Mouse (Mus musculus) stomach, embryonic 16.5 days (tissue): ENCODE data around the gene Med17. TPM values are rescaled to one million over a fixed set of nuclear protein-coding genes. Genes with fewer than 3 reads are reported as not detected.
A peak's percentile ranks its signal among the peaks of the same experiment; 100 is the strongest.

Source experiments
- ATAC-seq: fragments of 200-750 bp; cut with Nextera tagmentation; 2 replicates; pipeline ENCODE4 v1.8.0; 2017; ENCODE audit warnings: moderate number of reproducible peaks, moderate TSS enrichment; ENCODE audit not compliant: insufficient read depth, low FRiP score
- H3K27ac ChIP-seq: fragments of 300-500 bp; sonication (generic); 2 replicates; pipeline ENCODE4 v1.5.1; 2014; ENCODE audit warnings: low read length
- H3K27me3 ChIP-seq: fragments of 300-500 bp; sonication (generic); 2 replicates; pipeline ENCODE4 v1.6.1; 2014; ENCODE audit warnings: low read length, control low read depth, mixed read lengths; ENCODE audit not compliant: control insufficient read depth, insufficient read depth
- H3K36me3 ChIP-seq: fragments of 300-500 bp; sonication (generic); 2 replicates; pipeline ENCODE4 v1.6.1; 2014; ENCODE audit warnings: low read length; ENCODE audit not compliant: control insufficient read depth, insufficient read depth
- H3K4me1 ChIP-seq: fragments of 300-500 bp; sonication (generic); 2 replicates; pipeline ENCODE4 v1.6.1; 2014; ENCODE audit warnings: low read length, control low read depth, mixed read lengths; ENCODE audit not compliant: control insufficient read depth, insufficient read depth
- H3K4me2 ChIP-seq: fragments of 300-500 bp; sonication (generic); 2 replicates; pipeline ENCODE4 v1.6.1; 2014; ENCODE audit warnings: low read depth, low read length, mixed read lengths
- H3K4me3 ChIP-seq: fragments of 300-500 bp; sonication (generic); replicated peaks from 2 replicates; pipeline ENCODE4 v1.5.1; 2014; ENCODE audit warnings: mild to moderate bottlenecking, low read length
- H3K9ac ChIP-seq: fragments of 300-500 bp; sonication (generic); 2 replicates; pipeline ENCODE4 v1.6.1; 2014; ENCODE audit warnings: low read length
- H3K9me3 ChIP-seq: fragments of 300-500 bp; sonication (generic); replicated peaks from 2 replicates; pipeline ENCODE4 v1.6.1; 2016; ENCODE audit warnings: low read length, control low read depth; ENCODE audit not compliant: control insufficient read depth
- WGBS: fragments of 180-500 bp; shearing (Covaris S2); extraction: QIAGEN DNeasy Blood & Tissue Kit; methylation state at CpG from one replicate; pipeline ENCODE4 v1.1.7; 2014; 5-methylcytosine and 5-hydroxymethylcytosine counted together
- polyA plus RNA-seq: library from polyadenylated mRNA; unstranded; fragments of >200 nt; fragmentation: Nextera tagmentation; extraction: Ambion mirVana; gene quantifications from 2 replicates; pipeline ENCODE4 v1.2.1, GENCODE M21; 2015

The Med17 gene
- polyA plus RNA-seq, 1 experiment from 2014 or later: 26.8 TPM

- Histone ChIP-seq H3K4me1 (no peaks in the 10 kb centered on the region), H3K9ac (no peak overlapping the region), H3K27ac (no peak overlapping the region; the same call in 1 of the 2 replicates), H3K4me2 (no peak overlapping the region), H3K36me3 (no peaks in the 10 kb centered on the region), H3K9me3 (no peaks in the 10 kb centered on the region), H3K4me3 (no peak overlapping the region), H3K27me3 (0 out of 2 replicates have a peak, but pooled peaks cover 4% of the 10 kb centered on the region)
- ATAC-seq: no peak
- WGBS: 87% methylated on average over 1 of the region's 1 CpGs
Measured at GRCm38 (mm10) chr9:15242130-15242529, 37.6 kb downstream of the Med17 start.

GRCm38 (mm10) chr9:15241596-15241939 lies 38.2 kb downstream of the Med17 start:
- no peak overlapping the region for H3K4me2 ChIP-seq
- ATAC-seq: peak; percentile 21; the same call in 1 of the 2 replicates
- H3K4me3 ChIP-seq: no peak overlapping the region
- 39% methylated on average over 9 of the region's 9 CpGs for WGBS
- H3K9ac ChIP-seq: no peak overlapping the region
- peak overlapping the region; percentile 47; the same call in 1 of the 2 replicates for H3K27ac ChIP-seq
- H3K9me3 ChIP-seq: no peaks in the 10 kb centered on the region
- no peaks in the 10 kb centered on the region for H3K36me3 ChIP-seq
- no peaks in the 10 kb centered on the region for H3K4me1 ChIP-seq
- H3K27me3 ChIP-seq: 0 out of 2 replicates have a peak, but pooled peaks cover 4% of the 10 kb centered on the region

GRCm38 (mm10) chr9:15240863-15241595 lies 38.7 kb downstream of the Med17 start:
- 63% methylated on average over 6 of the region's 6 CpGs for WGBS
- Histone ChIP-seq H3K4me1 (no peaks in the 10 kb centered on the region), H3K36me3 (no peaks in the 10 kb centered on the region), H3K9ac (no peak overlapping the region), H3K27ac (no peak overlapping the region), H3K4me3 (no peak overlapping the region), H3K9me3 (no peaks in the 10 kb centered on the region), H3K27me3 (0 out of 2 replicates have a peak, but pooled peaks cover 4% of the 10 kb centered on the region), H3K4me2 (no peak overlapping the region)
- ATAC-seq: no peak

GRCm38 (mm10) chr9:15240006-15240405 lies 39.7 kb downstream of the Med17 start:
- Histone ChIP-seq H3K4me3 (peak overlapping the region; percentile 56; the same call in 1 of the 2 replicates), H3K9me3 (no peaks in the 10 kb centered on the region), H3K27me3 (0 out of 2 replicates have a peak, but pooled peaks cover 4% of the 10 kb centered on the region), H3K4me2 (peak overlapping the region; percentile 87), H3K4me1 (no peaks in the 10 kb centered on the region), H3K9ac (no peak overlapping the region), H3K36me3 (no peaks in the 10 kb centered on the region), H3K27ac (no peak overlapping the region)
- WGBS: 91% methylated on average over 6 of the region's 6 CpGs
- ATAC-seq: no peak

DNA sequence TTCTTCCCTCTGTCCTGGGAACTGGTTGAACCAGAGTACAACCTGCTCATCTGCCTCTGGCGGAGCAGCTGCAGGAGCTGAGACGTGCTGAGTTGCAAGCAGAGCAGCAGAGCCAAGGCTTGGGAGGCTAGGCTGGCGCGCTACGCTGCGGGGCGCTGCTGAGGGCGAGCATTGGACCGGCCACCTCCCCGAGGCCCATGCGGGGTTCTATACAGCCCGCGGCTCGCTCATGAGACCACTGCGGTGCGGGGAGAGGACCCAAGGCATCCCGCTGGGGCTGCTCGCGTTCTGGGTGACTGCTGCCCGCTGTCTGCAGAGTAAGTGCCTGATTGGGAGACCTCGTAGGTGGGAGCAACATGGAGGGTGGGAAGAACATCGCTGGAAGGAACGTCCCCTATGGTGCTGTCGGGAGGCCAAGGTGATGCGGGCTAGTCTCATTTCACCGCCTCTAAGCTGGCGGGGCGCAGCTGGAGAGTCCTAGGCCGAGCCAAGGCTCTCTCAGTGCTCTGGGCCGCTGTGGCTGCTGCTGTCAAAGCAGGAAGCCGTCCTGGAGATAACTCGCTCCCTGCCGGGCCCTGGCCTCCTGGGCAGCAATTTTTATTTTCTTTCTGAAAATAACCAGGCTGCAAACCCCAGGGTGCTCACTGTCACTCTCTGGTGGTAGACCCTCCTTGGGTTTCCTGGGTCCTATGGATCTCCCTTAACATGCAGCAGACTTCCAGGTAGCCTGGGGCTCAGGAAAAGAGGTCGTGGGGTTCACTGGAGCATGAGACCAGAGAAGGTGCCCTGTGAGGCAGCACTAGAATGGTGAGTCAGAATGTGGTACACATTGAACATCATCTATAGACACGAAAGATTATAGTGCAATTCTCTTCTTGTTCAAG lies 40.4 kb downstream of the Med17 start, which contains the start of gene Vstm5:
Gene Vstm5 (plus strand): TSS at position 4 of the 884 bp plus-strand sequence.
- ATAC-seq: peak; percentile 81
- Histone ChIP-seq H3K4me1 (no peaks in the 10 kb centered on the region), H3K9me3 (no peaks in the 10 kb centered on the region), H3K27me3 (0 out of 2 replicates have a peak, but pooled peaks cover 4% of the 10 kb centered on the region), H3K4me2 (peak within 1 kb of the TSS; percentile 87), H3K36me3 (no peaks in the 10 kb centered on the region), H3K9ac (peak within 1 kb of the TSS; percentile 79), H3K4me3 (peak within 1 kb of the TSS; percentile 56), H3K27ac (peak within 1 kb of the TSS; percentile 60)
- 4% methylated on average over 35 of the region's 35 CpGs for WGBS

DNA sequence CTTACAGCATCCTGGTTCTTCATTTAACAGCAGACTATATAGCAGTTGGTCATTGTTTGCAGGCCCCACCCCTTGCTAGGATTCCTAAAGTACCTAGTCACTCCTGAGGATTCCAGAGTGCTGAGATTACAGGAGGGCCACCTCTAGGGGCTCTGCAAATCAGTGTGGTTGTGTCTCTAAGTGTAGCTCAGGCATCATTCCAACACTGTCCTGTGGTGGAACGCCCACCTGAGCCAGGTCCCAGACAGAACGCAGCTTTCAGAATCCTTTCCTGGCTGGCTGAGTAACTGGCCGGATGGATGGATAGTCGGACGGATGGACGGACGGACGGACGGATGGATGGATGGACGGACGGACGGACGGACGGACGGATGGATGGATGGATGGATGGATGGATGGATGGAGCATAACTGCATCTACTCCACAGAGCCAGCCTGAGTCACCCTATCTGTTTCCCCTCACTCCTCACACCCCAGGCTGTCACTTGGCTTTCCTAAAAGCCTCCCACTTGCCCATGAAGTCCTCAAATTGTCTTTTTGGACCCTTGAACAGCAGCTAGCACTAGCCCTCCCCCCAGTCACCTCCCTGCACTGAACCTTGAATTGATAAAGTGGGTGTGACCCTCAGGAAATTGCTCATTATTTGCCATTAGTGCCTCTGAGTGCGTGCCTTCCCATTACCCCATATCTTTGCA lies 41.3 kb downstream of the Med17 start:
- no peaks in the 10 kb centered on the region for H3K36me3 ChIP-seq
- peak overlapping the region; percentile 79 for H3K9ac ChIP-seq
- WGBS: 56% methylated on average over 16 of the region's 16 CpGs
- H3K27me3 ChIP-seq: 0 out of 2 replicates have a peak, but pooled peaks cover 4% of the 10 kb centered on the region
- peak overlapping the region; percentile 60; the same call in 1 of the 2 replicates for H3K27ac ChIP-seq
- no peaks in the 10 kb centered on the region for H3K9me3 ChIP-seq
- ATAC-seq: peak; percentile 43; the same call in 1 of the 2 replicates
- peak overlapping the region; percentile 56 for H3K4me3 ChIP-seq
- H3K4me1 ChIP-seq: no peaks in the 10 kb centered on the region
- peak overlapping the region; percentile 87 for H3K4me2 ChIP-seq

DNA sequence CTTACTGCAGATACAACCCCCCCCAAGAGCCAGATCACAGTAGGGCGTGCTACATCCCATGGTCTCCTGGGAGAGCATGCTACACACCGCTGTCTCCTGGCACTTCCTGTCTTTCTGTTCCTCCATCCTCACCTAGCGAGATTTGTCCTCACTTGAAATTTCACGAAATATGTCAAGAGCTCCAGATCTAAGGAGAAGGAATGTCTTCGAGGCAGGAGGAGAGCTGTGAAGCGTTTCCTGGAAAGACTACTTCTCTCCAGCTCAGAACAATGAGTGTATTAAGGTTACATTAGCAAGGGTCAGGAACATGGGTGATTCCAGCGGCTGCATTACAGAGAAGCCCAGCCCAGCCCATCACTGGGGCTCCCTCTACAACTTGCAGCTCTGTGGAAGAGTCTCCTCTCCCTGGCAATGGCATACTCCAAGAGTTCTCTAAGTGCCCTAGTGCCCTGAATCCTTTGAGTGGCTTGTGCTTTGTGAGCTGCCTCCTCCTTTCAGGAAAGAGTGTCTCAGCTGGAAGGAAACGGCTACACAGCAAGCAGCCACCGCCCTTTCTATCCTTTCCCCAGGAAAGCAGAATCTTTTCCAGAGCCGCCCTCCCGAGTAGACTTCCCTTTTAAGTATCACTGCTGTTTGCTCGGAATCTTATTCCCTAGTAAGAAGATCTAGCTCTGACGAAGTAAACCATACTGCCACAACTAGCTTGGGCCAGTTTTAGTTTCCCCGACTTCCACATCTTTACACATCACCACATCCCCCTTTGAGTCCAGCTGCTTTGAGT lies 42.0 kb downstream of the Med17 start:
- 48% methylated on average over 14 of the region's 14 CpGs for WGBS
- H3K27me3 ChIP-seq: 0 out of 2 replicates have a peak, but pooled peaks cover 4% of the 10 kb centered on the region
- H3K4me3 ChIP-seq: no peak overlapping the region
- H3K36me3 ChIP-seq: no peaks in the 10 kb centered on the region
- no peak for ATAC-seq
- peak overlapping the region; percentile 4; the same call in 1 of the 2 replicates for H3K27ac ChIP-seq
- no peaks in the 10 kb centered on the region for H3K9me3 ChIP-seq
- no peak overlapping the region for H3K9ac ChIP-seq
- H3K4me1 ChIP-seq: no peaks in the 10 kb centered on the region
- H3K4me2 ChIP-seq: no peak overlapping the region

- Histone ChIP-seq H3K4me2 (no peak overlapping the region), H3K4me1 (no peaks in the 10 kb centered on the region), H3K36me3 (no peaks in the 10 kb centered on the region), H3K27me3 (0 out of 2 replicates have a peak, but pooled peaks cover 4% of the 10 kb centered on the region), H3K9ac (no peak overlapping the region), H3K27ac (no peak overlapping the region), H3K4me3 (no peak overlapping the region), H3K9me3 (no peaks in the 10 kb centered on the region)
- ATAC-seq: no peak
- WGBS: 88% methylated on average over 3 of the region's 3 CpGs
Measured at GRCm38 (mm10) chr9:15235986-15236385, 43.7 kb downstream of the Med17 start.
